Mouse (Mus musculus) bone marrow macrophage, adult 2 months (primary cell): ENCODE data around the gene Syt16.

Source experiments
- CTCF ChIP-seq: IDR thresholded peaks from 2 replicates; pipeline ENCODE4 v1.5.1; 2012; ENCODE audit warnings: low read depth, mild to moderate bottlenecking, low read length, moderate library complexity
- POLR2A ChIP-seq: IDR thresholded peaks from 2 replicates; pipeline ENCODE4 v1.6.1; 2012; ENCODE audit warnings: mild to moderate bottlenecking, low read depth, low read length, borderline replicate concordance

GRCm38 (mm10) chr12:73948415-73948814 lies 49.0 kb upstream of the Syt16 start:
- TF ChIP-seq POLR2A (no peak), CTCF (no peak)
